Mouse (Mus musculus) heart, postnatal 25 days (tissue): ENCODE measurements at regions not wholly inside any gene's neighbourhood (a gene's known extent, or its start where the extent isn't known, plus 50 kb on each side); places are given as distances from the start of the nearest gene placed in this dataset.

Experiments
- DNase-seq: peaks from one replicate; pipeline ENCODE4 v3.0.0; 2022; ENCODE audit warnings: low spot score
- intact Hi-C: fragments of 180-260 bp; cut with DNase I; formaldehyde crosslinking; loops from one replicate; pipeline ENCODE4 v1.15.1; 2025

DNA sequence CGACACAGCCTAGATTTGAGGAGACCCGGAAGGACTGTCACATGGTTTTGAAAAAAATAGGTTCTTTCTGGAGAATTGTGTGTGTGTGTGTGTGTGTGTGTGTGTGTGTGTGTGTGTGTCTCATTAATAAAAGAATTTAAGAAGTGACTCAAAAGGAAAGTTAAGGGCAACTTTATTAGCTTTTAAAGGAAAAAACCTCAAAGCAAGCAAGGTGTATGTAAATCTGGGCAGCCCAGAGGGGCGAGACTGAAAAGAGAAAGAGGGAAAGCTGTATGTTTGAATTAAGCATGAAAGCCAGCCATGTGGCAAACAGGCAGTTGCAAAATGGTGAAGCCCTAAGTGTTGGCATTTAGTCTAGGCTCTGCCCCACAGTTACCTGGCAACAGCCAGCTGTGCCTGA, 77.3 kb upstream of the 1700021F07Rik start:
- intact Hi-C loops, result no loop called here
- DNase-seq, result no peak

DNA sequence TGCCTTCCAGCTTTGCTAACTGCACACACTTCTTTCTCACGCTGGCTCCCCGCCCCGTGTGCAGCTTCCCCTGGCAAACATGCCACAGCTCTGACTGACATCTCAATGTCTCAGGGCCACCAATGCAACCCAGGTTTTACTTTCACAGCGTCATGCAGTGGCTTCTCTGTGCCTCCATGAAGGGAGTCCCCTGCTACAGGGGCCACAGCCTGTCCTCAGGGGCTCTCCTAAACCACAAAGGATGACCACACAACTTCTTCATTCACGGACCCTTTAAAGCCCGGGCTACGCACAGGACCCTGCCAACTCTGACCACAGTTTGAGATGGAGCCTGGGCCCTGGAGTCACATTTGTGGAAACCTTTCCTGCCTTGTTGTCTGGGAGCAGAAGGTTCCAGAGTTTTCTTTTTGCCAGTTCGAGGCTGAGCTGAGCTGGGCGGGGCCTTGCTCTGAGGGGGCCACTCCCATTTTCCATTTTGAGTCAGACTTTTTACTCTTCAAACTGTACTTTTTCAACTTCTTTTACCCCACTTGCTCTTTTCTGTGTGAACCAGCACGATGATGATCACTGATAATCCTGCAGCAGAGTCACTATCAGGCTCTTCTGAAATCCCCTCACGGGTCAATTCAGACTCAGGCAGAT, 73.7 kb upstream of the 1700021F07Rik start:
- intact Hi-C loops, result no loop called here
- no peak for DNase-seq

DNA sequence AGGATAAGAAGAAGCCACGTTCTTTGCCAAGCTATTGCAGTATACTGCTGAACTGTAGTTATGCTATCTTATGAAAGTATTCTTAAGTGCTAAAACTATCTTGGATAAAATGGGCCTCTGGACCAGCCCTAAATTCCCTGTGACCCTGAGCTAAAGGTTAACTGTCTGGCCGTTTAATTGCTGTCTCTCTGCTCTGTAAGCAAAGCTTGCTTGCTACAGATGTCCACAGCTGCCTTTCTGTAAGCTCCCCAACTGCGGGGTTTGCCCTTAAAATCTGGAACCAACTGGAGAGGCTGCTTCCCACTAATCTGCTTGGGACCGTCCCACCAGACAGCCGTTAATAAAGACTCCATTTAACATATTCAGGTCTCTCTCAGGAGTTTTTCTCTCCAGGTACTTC, 73.2 kb upstream of the 1700021F07Rik start:
- intact Hi-C loops, result no loop called here
- peak; percentile 43 for DNase-seq

DNA sequence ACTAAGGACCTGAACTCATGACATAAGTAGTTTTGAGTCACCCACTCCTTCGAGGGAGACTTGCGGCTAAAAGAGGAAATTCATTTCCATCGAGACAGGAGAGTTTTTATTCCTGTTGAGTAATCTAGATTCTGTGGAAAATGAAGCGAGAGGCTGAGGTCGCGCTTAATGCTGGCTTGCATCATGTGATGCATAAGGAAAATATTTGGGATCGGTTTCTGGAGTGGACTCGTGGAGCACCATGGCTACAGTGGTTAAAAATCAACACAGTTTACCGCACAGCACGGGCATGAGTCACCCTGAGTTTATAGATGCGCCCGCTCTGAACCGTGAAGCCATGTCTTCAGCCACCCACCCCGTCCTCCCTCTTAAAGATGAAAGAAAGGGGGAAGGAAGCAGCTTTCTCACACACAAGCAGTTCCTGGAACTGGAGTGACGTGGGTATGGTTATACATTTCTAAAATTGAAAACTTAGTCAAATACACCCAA, 70.3 kb upstream of the 1700021F07Rik start:
- no peak for DNase-seq
- intact Hi-C loops, result loop anchor here (2.0 to 10.0 kb wide), 3 partner anchors 93 to 221 kb away; no protein-coding TSS in a partner anchor

DNA sequence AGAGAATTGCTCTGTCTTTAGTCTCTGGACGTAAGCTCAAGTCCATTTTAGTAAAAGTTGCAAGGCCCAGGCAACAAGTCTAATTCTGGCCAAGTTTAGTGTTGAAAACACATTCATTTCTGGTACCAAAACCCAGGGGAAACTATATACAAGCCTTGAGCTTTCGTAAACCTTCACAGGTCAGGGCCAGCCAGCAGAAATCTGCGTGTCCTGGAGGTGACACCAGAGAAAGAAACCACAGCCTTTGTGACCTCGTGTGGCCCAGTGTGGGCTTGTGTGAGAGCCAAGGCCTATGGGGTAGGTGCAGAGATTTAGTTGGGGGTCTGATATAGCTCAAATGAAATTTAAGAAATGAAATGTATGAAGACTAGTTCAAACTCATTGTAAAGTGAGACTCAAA, 69.6 kb upstream of the 1700021F07Rik start:
- intact Hi-C loops, result loop anchor here (1.0 to 10.0 kb wide), 4 partner anchors 92 to 266 kb away; no protein-coding TSS in a partner anchor
- DNase-seq, result no peak

DNA sequence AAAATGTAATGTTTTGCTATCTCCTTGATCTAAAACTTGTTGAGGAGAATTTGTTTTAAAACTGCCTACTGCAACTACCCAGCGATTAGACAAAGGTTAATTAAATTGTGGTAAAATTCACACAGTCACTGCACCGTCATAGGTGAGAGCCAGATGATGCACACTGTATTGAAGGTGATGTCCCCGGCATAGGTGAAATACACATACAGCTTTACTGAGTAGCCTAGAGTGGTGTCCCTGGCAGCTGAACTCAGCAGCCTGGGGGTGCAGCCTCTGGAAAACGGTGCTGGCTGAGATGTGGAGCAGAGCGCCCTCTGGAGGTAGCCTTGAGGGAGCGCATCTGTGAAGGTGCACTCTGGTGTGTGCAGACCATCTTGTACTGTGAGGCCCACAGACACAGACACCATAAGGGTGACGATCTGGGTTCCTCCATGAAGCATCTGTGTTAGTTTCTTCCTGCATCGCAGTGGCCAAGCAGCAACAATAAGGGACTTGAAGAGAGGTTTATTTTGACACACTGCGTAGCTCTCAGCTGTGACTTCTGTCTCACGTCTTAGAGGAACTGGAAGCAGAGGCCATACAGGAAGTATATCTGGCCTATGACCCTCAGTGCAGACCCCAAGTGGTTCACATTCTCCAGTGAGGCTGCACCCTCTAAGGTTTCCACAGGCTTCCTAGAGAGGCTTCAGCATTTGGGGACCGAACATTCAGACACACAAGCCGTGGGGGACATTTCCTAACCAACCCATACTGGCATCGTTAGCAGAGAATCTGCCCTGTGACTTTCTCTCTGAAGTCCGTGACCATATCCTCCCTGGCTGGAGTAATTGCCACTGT, 68.6 kb upstream of the 1700021F07Rik start:
- no peak for DNase-seq
- intact Hi-C loops, result loop anchor here (1.0 to 10.0 kb wide), 4 partner anchors 91 to 267 kb away; no protein-coding TSS in a partner anchor

DNA sequence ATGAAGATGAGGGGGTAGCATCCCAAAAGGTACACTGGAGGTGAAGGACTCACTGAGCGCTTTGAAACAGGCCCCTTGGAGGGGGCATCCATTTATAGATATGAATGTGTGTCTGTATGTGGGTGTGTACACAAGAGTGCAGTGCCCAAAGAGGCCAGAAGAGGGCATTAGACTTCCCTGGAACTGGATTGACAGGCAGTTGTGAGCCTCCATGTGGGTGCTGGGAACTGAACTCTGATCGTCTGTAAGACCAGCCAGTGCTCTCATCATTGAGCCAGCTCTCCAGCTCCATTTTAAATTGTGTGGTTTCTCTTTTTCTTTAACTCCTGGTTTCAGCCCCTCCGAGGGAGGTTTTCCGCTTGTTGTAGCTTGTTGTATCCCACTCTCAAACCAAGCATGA, 67.6 kb upstream of the 1700021F07Rik start:
- intact Hi-C loops, result loop anchor here (5.0 to 10.0 kb wide), 2 partner anchors 90 to 102 kb away; no protein-coding TSS in a partner anchor
- DNase-seq, result no peak

DNA sequence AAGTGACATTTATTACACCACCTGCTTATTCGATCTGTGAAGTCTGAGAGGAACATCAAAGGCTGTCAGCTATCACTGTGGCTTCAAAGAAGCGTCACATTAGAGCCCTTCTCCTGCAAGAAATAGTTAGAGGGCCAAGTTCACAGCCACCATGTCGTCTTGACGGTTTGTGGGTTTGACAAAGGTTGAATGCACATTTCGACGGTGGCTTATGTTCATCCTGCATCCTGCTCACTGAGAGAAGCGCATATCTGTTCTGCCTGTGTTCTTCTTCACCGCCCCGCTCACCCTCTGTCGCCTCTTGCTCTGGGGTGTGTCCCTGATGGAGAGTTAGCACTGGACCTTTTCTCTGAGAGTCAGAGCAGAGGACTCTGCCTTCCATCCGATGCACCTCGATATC, 67.2 kb upstream of the 1700021F07Rik start:
- intact Hi-C loops, result loop anchor here (10.0 kb wide), 1 partner anchor 90 kb away; no protein-coding TSS in a partner anchor
- no peak for DNase-seq

DNA sequence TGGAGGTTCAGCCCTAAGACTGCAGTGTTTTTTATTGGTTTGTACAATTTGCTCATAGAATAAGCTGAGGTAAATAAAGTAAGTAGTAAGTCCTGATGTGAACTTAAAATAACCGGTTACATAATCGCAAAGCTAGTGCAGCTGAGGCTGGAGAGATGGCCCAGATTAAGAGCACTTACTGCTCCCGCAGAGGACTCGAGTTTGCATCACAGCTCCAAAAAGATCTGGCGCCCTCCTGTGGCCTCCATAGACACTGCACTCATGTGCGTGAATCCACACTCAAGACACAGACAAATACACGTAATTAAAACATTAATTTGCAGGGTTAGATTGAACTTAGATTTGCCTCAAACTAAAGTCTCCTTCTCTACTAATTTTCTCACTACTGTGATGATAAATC, 66.3 kb upstream of the 1700021F07Rik start:
- intact Hi-C loops, result loop anchor here (10.0 kb wide), 1 partner anchor 89 kb away; no protein-coding TSS in a partner anchor
- DNase-seq, result no peak

DNA sequence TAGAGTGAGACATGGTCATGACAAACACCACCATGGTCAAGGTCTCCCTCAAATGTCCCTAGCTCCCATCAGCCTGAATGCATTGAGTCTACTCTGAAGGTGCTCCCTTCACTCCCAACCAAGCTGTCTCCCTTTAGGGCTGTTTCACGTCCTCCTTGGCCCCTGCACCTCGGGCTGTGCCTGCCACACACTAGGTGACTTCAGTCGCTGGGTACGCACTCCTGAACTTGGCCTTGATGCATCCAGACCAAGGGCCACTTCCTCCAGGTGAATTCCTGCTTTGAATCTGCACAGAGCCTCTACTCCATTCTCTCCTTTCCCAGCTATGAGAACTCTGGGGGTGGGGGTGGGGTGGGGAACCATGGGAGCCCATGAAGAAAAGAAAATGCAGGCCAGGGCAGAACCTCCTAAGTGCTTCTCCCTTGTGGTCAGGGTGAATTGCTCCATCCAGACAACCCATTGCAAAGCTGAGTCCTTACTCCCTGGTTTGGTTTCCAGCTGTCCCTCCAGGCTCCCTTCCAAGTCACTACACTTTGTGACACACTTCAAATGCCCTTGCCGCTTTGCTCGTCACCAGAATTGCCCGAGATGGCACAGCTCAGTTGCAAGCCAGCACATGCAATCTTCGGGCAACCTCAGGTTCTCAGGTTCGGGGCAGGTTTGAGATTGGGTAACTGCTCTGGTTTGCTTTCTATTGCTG, 65.3 kb upstream of the 1700021F07Rik start:
- no peak for DNase-seq
- intact Hi-C loops, result loop anchor here (10.0 kb wide), 1 partner anchor 88 kb away; no protein-coding TSS in a partner anchor

DNA sequence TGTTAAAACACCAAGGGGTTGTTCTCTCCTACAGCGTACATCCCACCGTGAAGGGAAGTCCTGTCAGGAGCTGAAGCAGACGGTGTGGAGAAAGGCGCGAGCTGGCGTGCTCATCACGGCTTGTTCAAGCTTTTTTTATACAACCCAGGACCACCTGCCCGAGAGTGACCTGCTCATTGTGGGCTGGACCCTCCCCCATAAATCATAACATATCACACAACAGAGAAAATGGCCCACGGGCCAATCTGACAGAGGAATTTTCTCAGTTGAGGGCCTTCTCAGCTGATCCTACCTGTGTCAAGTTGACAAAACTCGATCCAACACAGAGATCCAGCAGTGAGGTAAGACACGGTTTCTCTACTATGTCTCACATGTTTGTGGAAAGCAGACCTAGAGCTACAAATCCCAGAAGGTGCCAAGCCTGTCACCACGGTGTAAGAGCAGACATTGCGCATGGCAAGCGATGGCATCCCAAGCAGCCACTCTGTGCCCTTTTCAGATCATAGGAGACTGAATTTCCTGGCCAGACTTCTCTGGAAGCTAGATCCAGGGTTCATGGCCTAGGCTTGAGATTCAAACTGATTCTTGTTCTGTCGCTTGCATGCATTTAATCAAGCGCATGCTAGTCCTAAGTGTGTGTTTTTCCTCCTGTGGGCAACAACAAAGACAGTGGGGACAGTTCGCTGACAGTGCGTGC, 64.6 kb upstream of the 1700021F07Rik start:
- DNase-seq, result no peak
- intact Hi-C loops, result loop anchor here (10.0 kb wide), 1 partner anchor 87 kb away; no protein-coding TSS in a partner anchor

DNA sequence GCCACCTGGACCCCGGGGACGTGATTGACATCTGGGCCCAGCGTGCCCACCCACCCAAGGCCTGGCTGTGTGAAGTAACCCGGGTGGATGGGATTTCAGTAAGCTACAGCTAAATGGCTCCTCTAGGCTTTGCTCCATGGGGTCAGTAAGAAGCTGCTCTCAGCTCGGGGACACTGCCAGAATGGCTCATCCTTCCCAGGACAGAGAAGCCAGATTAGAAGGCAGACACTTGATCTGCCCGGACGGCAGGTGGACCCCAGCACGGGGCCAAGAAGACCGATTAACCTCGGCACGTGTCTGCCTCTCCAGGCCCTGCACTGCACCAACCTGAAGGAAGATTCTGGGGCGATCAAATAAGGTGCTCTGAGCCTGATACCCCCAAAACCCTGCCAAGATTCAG, 63.5 kb upstream of the 1700021F07Rik start:
- DNase-seq, result no peak
- intact Hi-C loops, result loop anchor here (10.0 kb wide), 1 partner anchor 86 kb away; no protein-coding TSS in a partner anchor

DNA sequence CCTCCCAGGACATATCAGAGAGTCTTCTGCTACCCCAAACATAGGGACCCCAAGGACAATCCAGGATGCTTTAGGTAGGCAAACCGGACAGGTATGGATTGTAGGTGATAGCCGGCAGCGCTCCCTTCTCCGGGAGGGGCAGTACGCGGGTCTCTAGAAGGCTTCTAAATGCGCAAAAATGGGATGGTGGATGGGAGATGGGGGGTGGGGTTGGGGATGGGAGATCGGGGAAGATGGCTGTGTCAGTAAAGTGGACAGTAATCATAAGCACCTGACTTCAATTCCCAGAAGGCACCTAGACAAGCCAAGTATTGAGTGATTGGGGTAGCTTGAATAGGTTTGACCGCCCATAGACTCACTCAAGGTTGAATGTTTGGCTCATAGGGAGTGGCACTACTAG, 59.1 kb upstream of the 1700021F07Rik start:
- intact Hi-C loops, result no loop called here
- no peak for DNase-seq

DNA sequence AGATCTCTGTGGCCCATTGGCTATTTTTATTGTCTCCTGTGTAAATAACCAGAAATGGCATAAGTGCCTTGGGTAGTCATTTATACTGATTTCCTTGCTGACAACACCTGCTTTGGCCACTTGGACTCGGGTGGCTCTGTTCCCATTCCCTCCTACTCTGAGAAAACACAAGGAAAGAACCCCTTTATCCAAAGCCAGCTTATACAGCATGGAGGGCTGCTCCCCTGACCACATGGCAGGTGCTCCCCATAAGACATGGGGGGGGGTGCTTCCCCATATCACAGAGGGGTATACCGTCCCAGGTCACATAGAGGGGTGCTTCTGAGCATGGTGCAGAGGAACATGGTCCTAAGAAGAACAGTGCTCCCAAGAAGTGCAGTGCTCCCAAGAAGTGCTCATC, 57.8 kb upstream of the 1700021F07Rik start:
- no peak for DNase-seq
- intact Hi-C loops, result no loop called here

DNA sequence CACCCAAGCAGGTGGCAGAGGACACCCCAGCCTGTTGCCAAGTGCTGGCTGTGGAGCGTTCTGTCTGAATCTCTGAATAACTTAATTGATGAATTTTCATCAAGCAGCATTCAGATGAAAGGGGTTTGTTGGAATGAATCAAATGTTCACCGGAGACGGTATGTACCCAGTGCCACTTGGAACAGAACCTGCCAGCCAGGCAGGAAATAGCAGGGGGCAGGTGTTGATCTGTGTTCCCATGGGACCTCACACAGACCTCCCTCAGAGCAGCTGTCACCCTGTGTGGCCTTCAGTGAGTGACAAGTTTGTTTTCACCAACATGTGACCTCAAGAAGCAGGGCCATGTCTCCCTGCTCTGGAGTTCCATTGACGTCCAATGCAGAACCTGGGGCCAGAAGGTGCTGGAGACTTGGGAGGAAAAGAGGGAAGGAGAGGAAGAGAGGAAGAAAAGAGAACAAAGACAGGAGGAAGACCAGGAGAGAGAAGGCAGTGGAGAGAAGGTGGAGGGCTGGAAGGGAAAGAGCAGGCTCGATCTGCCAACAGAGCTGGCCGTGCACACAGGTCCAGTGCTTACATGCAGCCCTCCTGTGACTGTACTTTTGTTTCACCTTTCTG, 57.3 kb upstream of the 1700021F07Rik start:
- intact Hi-C loops, result no loop called here
- DNase-seq, result no peak

DNA sequence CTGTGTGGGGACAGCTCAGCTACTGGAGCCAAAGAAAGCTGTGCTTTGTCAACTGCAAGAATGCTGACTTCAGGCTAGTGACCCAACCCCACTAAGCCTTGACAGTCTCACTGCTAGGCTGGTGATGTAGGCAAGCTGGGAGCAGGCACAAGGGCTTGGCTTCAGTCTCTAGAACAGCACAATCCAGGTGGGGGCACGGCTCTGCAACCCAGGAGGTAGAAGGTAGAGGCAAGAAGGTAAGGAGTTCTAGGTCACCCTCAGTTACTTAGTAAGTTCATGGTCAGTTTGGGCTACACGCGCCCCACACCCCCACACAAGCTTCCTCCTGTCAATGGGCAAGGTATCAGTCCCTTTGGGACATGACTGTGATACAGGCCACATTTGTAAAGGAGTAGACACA, 54.2 kb upstream of the 1700021F07Rik start:
- intact Hi-C loops, result no loop called here

DNA sequence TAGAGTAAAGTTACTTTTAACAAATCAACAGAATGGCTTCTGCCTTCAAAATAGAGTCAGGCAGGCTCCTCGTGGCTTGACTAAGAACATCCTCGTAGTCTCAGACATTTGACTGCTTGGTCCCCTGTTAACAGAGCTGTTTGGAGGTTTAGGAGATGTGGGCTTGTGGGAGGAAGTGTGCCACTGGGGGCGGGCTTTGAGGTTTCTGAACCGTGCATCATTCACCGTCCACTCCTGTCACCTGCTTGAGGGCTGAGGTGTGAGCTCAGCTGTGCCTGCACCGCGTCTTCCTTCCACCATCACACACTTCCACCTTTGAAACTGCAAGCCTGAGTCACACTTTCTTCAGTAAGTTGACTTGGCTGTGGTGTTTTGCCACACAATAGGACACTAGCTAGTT, 52.6 kb upstream of the 1700021F07Rik start:
- DNase-seq, result no peak
- intact Hi-C loops, result no loop called here

More for the DNA sequence above, 54.2 kb upstream of the 1700021F07Rik start:
- no peak for DNase-seq
